Comparison of ENCODE assay signal across 22 mouse cellular contexts in the genomic region with DNA sequence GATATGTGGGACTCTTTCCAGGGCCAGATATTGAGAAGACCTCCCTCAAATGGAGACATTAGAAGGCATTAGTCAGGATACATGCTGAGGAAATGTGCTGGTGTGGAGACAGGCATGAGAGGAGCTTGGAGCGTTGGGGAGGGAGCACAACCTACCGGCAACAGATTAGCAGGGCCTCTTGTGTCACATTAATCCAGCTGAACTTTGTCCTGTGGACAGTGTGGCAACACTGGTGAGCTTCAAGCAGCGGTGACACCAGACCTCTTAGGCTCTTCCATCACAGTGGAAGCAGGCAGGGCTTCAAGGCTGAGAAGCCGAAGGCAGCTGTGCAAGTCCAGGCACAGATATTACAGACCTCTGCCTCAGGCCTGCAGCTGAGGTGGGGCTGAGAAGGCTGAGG. TPM values are rescaled to one million over a fixed set of nuclear protein-coding genes. Genes with fewer than 3 reads are reported as not detected.
"Had no signal": no experiment of that assay in that cellular context is flagged by ENCODE, and none has a peak within 500 bp of the region (broad histone marks: within the 10 kb centered on the region; RNA-seq: fewer than 3 reads in every experiment).

No protein-coding gene starts in this region.

- DNase-seq: kidney, adult 2 months; kidney, postnatal 25 days; layer of hippocampus, adult 9-11 months; lung, adult 18-20 months; lung, postnatal 14 days; lung, postnatal 4 days; right cerebral cortex, postnatal 4 days; thymus, adult 18-20 months; thymus, postnatal 36 days had no signal

- H3K27ac ChIP-seq: kidney, postnatal 0 days; layer of hippocampus, adult 2 months had no signal

- H3K4me3 ChIP-seq: layer of hippocampus, adult 2 months had no signal

- H3K4me2 ChIP-seq: midbrain, embryonic 11.5 days had no signal

RNA-seq across cellular contexts. Expression of gene Habp2, which starts 9.0 kb away (rescaled TPM):
- total RNA-seq: layer of hippocampus, adult 2 months; layer of hippocampus, postnatal 25 days; left cerebral cortex, adult 18-20 months; left cerebral cortex, postnatal 36 days; megakaryocyte progenitor cell, adult 5-6 weeks; megakaryocyte-erythroid progenitor cell, adult 5-6 weeks; midbrain, postnatal 0 days had no signal
- polyA plus RNA-seq: limb, embryonic 14.5 days; midbrain, embryonic 11.5 days; midbrain, embryonic 14.5 days; neural tube, embryonic 11.5 days; testis, adult 2 months had no signal
